Mouse (Mus musculus): Measurements from ENCODE around the gene Itgax.

The Itgax gene

GRCm38 (mm10) chr7:128128741-128129720, at the start of gene Itgax:
Itgax (plus strand) TSS chr7:128129547.
- in situ Hi-C loops (cut with MboI, MseI): no loop called here

GRCm38 (mm10) chr7:128080012-128080411, 49.3 kb upstream of the Itgax start:
- in situ Hi-C loops (cut with MboI, MseI): no loop called here

- in situ Hi-C loops (cut with MboI, MseI): no loop called here
Observed at GRCm38 (mm10) chr7:128089141-128089540, 40.2 kb upstream of the Itgax start.

GRCm38 (mm10) chr7:128098135-128098534, 31.2 kb upstream of the Itgax start:
- in situ Hi-C loops (cut with MboI, MseI): no loop called here

- in situ Hi-C loops (cut with MboI, MseI): loop anchor here (5.0 kb wide), 2 partner anchors 36 to 106 kb away; partner anchors contain the start of gene Cox6a2
Observed at GRCm38 (mm10) chr7:128100742-128101357, 28.5 kb upstream of the Itgax start.

GRCm38 (mm10) chr7:128105246-128105645, 24.1 kb upstream of the Itgax start:
- in situ Hi-C loops (cut with MboI, MseI): no loop called here

GRCm38 (mm10) chr7:128107462-128107861, 21.9 kb upstream of the Itgax start:
- in situ Hi-C loops (cut with MboI, MseI): no loop called here

GRCm38 (mm10) chr7:128110314-128110713, 19.0 kb upstream of the Itgax start:
- in situ Hi-C loops (cut with MboI, MseI): no loop called here

- in situ Hi-C loops (cut with MboI, MseI): no loop called here
Observed at GRCm38 (mm10) chr7:128112131-128112530, 17.2 kb upstream of the Itgax start.

GRCm38 (mm10) chr7:128114371-128115105, 14.8 kb upstream of the Itgax start:
- in situ Hi-C loops (cut with MboI, MseI): no loop called here

GRCm38 (mm10) chr7:128115211-128115958, 14.0 kb upstream of the Itgax start:
- in situ Hi-C loops (cut with MboI, MseI): no loop called here

- in situ Hi-C loops (cut with MboI, MseI): no loop called here
Observed at GRCm38 (mm10) chr7:128116396-128116795, 13.0 kb upstream of the Itgax start.

GRCm38 (mm10) chr7:128119726-128120490, 9.4 kb upstream of the Itgax start:
- in situ Hi-C loops (cut with MboI, MseI): no loop called here

- in situ Hi-C loops (cut with MboI, MseI): loop anchor here (10.0 kb wide), 1 partner anchor 1693 kb away; no protein-coding TSS in a partner anchor
Observed at GRCm38 (mm10) chr7:128132148-128132547, 2.8 kb downstream of the Itgax start.

- in situ Hi-C loops (cut with MboI, MseI): loop anchor here (10.0 kb wide), 1 partner anchor 1691 kb away; no protein-coding TSS in a partner anchor
Observed at GRCm38 (mm10) chr7:128133596-128133995, 4.2 kb downstream of the Itgax start.

GRCm38 (mm10) chr7:128136927-128137326, 7.6 kb downstream of the Itgax start:
- in situ Hi-C loops (cut with MboI, MseI): loop anchor here (5.0 to 10.0 kb wide), 3 partner anchors 35 to 1688 kb away; no protein-coding TSS in a partner anchor

- in situ Hi-C loops (cut with MboI, MseI): loop anchor here (5.0 to 10.0 kb wide), 3 partner anchors 37 to 1685 kb away; no protein-coding TSS in a partner anchor
Observed at GRCm38 (mm10) chr7:128139611-128140010, 10.3 kb downstream of the Itgax start.

- in situ Hi-C loops (cut with MboI, MseI): no loop called here
Observed at GRCm38 (mm10) chr7:128150970-128151369, 21.6 kb downstream of the Itgax start.

- in situ Hi-C loops (cut with MboI, MseI): no loop called here
Observed at GRCm38 (mm10) chr7:128154076-128154475, 24.7 kb downstream of the Itgax start, which contains the start of gene Itgad. Itgad (plus strand) TSS chr7:128154376.

GRCm38 (mm10) chr7:128154924-128155323, 25.6 kb downstream of the Itgax start:
- in situ Hi-C loops (cut with MboI, MseI): no loop called here

Data from T-helper 1 cell (primary cell).